Mouse (Mus musculus) liver, embryonic 16.5 days (tissue): ENCODE data around the gene Dip2c. TPM values are rescaled to one million over a fixed set of nuclear protein-coding genes. Genes with fewer than 3 reads are reported as not detected.

Source experiments
- ATAC-seq: fragments of 200-750 bp; cut with Nextera tagmentation; 2 replicates; pipeline ENCODE4 v1.8.0; 2017; ENCODE audit warnings: low read depth, mild to moderate bottlenecking, moderate number of reproducible peaks, moderate library complexity
- H3K27ac ChIP-seq: fragments of 300-500 bp; sonication (generic); 2 replicates; pipeline ENCODE4 v1.5.1; 2014; ENCODE audit warnings: mild to moderate bottlenecking, low read length
- H3K27me3 ChIP-seq: fragments of 300-500 bp; sonication (generic); 2 replicates; pipeline ENCODE4 v1.6.1; 2014; ENCODE audit warnings: low read depth, low read length, mixed read lengths; ENCODE audit not compliant: control insufficient read depth, insufficient read depth
- H3K36me3 ChIP-seq: fragments of 300-500 bp; sonication (generic); 2 replicates; pipeline ENCODE4 v1.6.1; 2014; ENCODE audit warnings: mild to moderate bottlenecking; ENCODE audit not compliant: control insufficient read depth, insufficient read depth
- H3K4me1 ChIP-seq: fragments of 300-500 bp; sonication (generic); 2 replicates; pipeline ENCODE4 v1.6.1; 2014; ENCODE audit warnings: low read depth, low read length, mixed read lengths; ENCODE audit not compliant: control insufficient read depth
- H3K4me2 ChIP-seq: fragments of 300-500 bp; sonication (generic); 2 replicates; pipeline ENCODE4 v1.6.1; 2014; ENCODE audit warnings: low read depth, low read length, mixed read lengths
- H3K4me3 ChIP-seq: fragments of 300-500 bp; sonication (generic); 2 replicates; pipeline ENCODE4 v1.5.1; 2014; ENCODE audit warnings: low read depth, mild to moderate bottlenecking, low read length
- H3K9ac ChIP-seq: fragments of 300-500 bp; sonication (generic); 2 replicates; pipeline ENCODE4 v1.6.1; 2014; ENCODE audit warnings: low read depth, low read length
- H3K9me3 ChIP-seq: fragments of 300-500 bp; sonication (generic); replicated peaks from 2 replicates; pipeline ENCODE4 v1.6.1; 2016; ENCODE audit warnings: low read length; ENCODE audit not compliant: control insufficient read depth
- WGBS: fragments of 180-500 bp; shearing (Covaris S2); extraction: QIAGEN DNeasy Blood & Tissue Kit; methylation state at CpG from one replicate; pipeline ENCODE4 v1.1.7; 2014; ENCODE audit not compliant: insufficient replicate concordance; 5-methylcytosine and 5-hydroxymethylcytosine counted together
- polyA plus RNA-seq: library from polyadenylated mRNA; unstranded; fragments of >200 nt; fragmentation: Nextera tagmentation; extraction: Ambion mirVana; gene quantifications from 2 replicates; pipeline ENCODE4 v1.2.1, GENCODE M21; 2015

Dip2c gene
- polyA plus RNA-seq, 1 experiment from 2014 or later = 0.58 TPM

- Histone ChIP-seq H3K4me1 (no peaks in the 10 kb centered on the region), H3K9ac (no peak overlapping the region), H3K27me3 (no peaks in the 10 kb centered on the region), H3K4me2 (no peak overlapping the region), H3K36me3 (no peaks in the 10 kb centered on the region), H3K4me3 (no peak overlapping the region), H3K27ac (no peak overlapping the region), H3K9me3 (no peaks in the 10 kb centered on the region)
- 57% methylated on average over 4 of the region's 4 CpGs for WGBS
- no peak for ATAC-seq
Measured at GRCm38 (mm10) chr13:9576686-9577085, 300.4 kb downstream of the Dip2c start.

- Histone ChIP-seq H3K27ac (no peak overlapping the region), H3K36me3 (no peaks in the 10 kb centered on the region), H3K4me3 (no peak overlapping the region), H3K27me3 (no peaks in the 10 kb centered on the region), H3K4me2 (no peak overlapping the region), H3K4me1 (no peaks in the 10 kb centered on the region), H3K9me3 (no peaks in the 10 kb centered on the region), H3K9ac (no peak overlapping the region)
- 65% methylated on average over 4 of the region's 4 CpGs for WGBS
- ATAC-seq = no peak
Measured at GRCm38 (mm10) chr13:9578456-9578855, 302.1 kb downstream of the Dip2c start.

- H3K9me3 ChIP-seq = no peaks in the 10 kb centered on the region
- H3K36me3 ChIP-seq = no peaks in the 10 kb centered on the region
- no peaks in the 10 kb centered on the region for H3K27me3 ChIP-seq
- no peak overlapping the region for H3K4me3 ChIP-seq
- no peak overlapping the region for H3K4me2 ChIP-seq
- no peak for ATAC-seq
- H3K9ac ChIP-seq = no peak overlapping the region
- H3K27ac ChIP-seq = no peak overlapping the region
- no peaks in the 10 kb centered on the region for H3K4me1 ChIP-seq
Measured at GRCm38 (mm10) chr13:9581821-9582220, 305.5 kb downstream of the Dip2c start.

- no peak overlapping the region for H3K9ac ChIP-seq
- no peaks in the 10 kb centered on the region for H3K9me3 ChIP-seq
- no peaks in the 10 kb centered on the region for H3K27me3 ChIP-seq
- H3K36me3 ChIP-seq = no peaks in the 10 kb centered on the region
- no peak for ATAC-seq
- no peak overlapping the region for H3K4me3 ChIP-seq
- no peak overlapping the region for H3K27ac ChIP-seq
- H3K4me2 ChIP-seq = no peak overlapping the region
- H3K4me1 ChIP-seq = no peaks in the 10 kb centered on the region
Measured at GRCm38 (mm10) chr13:9583579-9583978, 307.3 kb downstream of the Dip2c start.

GRCm38 (mm10) chr13:9599334-9600096 is 323.2 kb downstream of the Dip2c start:
- 54% methylated on average over 6 of the region's 6 CpGs for WGBS
- no peak for ATAC-seq
- no peaks in the 10 kb centered on the region for H3K9me3 ChIP-seq
- H3K27ac ChIP-seq = no peak overlapping the region
- no peaks in the 10 kb centered on the region for H3K36me3 ChIP-seq
- no peak overlapping the region for H3K4me3 ChIP-seq
- no peaks in the 10 kb centered on the region for H3K4me1 ChIP-seq
- no peak overlapping the region for H3K4me2 ChIP-seq
- H3K9ac ChIP-seq = no peak overlapping the region
- no peaks in the 10 kb centered on the region for H3K27me3 ChIP-seq

GRCm38 (mm10) chr13:9601350-9601749 is 325.0 kb downstream of the Dip2c start:
- ATAC-seq = no peak
- H3K27me3 ChIP-seq = no peaks in the 10 kb centered on the region
- H3K9me3 ChIP-seq = no peaks in the 10 kb centered on the region
- H3K27ac ChIP-seq = no peak overlapping the region
- H3K4me1 ChIP-seq = no peaks in the 10 kb centered on the region
- H3K4me2 ChIP-seq = no peak overlapping the region
- no peak overlapping the region for H3K9ac ChIP-seq
- no peaks in the 10 kb centered on the region for H3K36me3 ChIP-seq
- 73% methylated on average over 3 of the region's 3 CpGs for WGBS
- no peak overlapping the region for H3K4me3 ChIP-seq

GRCm38 (mm10) chr13:9611229-9611628 is 334.9 kb downstream of the Dip2c start:
- Histone ChIP-seq H3K9ac (no peak overlapping the region), H3K4me3 (no peak overlapping the region), H3K27me3 (no peaks in the 10 kb centered on the region), H3K36me3 (no peaks in the 10 kb centered on the region), H3K4me1 (no peaks in the 10 kb centered on the region), H3K27ac (no peak overlapping the region), H3K9me3 (no peaks in the 10 kb centered on the region), H3K4me2 (no peak overlapping the region)
- 56% methylated on average over 1 of the region's 1 CpGs for WGBS
- ATAC-seq = no peak

- Histone ChIP-seq H3K4me1 (no peaks in the 10 kb centered on the region), H3K4me3 (no peak overlapping the region), H3K9ac (no peak overlapping the region), H3K27ac (no peak overlapping the region), H3K27me3 (no peaks in the 10 kb centered on the region), H3K36me3 (no peaks in the 10 kb centered on the region), H3K4me2 (no peak overlapping the region), H3K9me3 (no peaks in the 10 kb centered on the region)
- WGBS = 56% methylated on average over 2 of the region's 2 CpGs
- ATAC-seq = no peak
Measured at GRCm38 (mm10) chr13:9632684-9633083, 356.4 kb downstream of the Dip2c start.

- Histone ChIP-seq H3K9ac (no peak overlapping the region), H3K4me2 (no peak overlapping the region), H3K9me3 (no peaks in the 10 kb centered on the region), H3K4me3 (no peak overlapping the region), H3K27me3 (no peaks in the 10 kb centered on the region), H3K36me3 (no peaks in the 10 kb centered on the region), H3K4me1 (no peaks in the 10 kb centered on the region), H3K27ac (no peak overlapping the region)
- WGBS = 56% methylated on average over 2 of the region's 2 CpGs
- ATAC-seq = no peak
Measured at GRCm38 (mm10) chr13:9635951-9636350, 359.6 kb downstream of the Dip2c start.
